Mouse (Mus musculus): ENCODE data around the gene Brms1l. TPM values are rescaled to one million over a fixed set of nuclear protein-coding genes. Genes with fewer than 3 reads are reported as not detected.
A peak's percentile ranks its signal among the peaks of the same experiment; 100 is the strongest.

The Brms1l gene
- total RNA-seq, 2 experiments from 2014 or later = 17.9 to 22.7 TPM

GRCm38 (mm10) chr12:55888570-55888969 lies 52.4 kb downstream of the Brms1l start:
- no peak overlapping the region for H3K27ac ChIP-seq
- no peak for DNase-seq
- peak; percentile 30; the same call in 1 of the 2 replicates for TF ChIP-seq CTCF (IDR thresholded peaks at IDR 0.05)
- intact Hi-C loops (cut with DNase I) = no loop called here
- H3K4me3 ChIP-seq = no peak overlapping the region

GRCm38 (mm10) chr12:55904801-55905200 lies 68.7 kb downstream of the Brms1l start:
- no peak for DNase-seq
- no peak for TF ChIP-seq CTCF (IDR thresholded peaks at IDR 0.05)
- intact Hi-C loops (cut with DNase I) = no loop called here
- Histone ChIP-seq H3K27ac (no peak overlapping the region), H3K4me3 (no peak overlapping the region)

- no peak for DNase-seq
- Histone ChIP-seq H3K4me3 (no peak overlapping the region), H3K27ac (no peak overlapping the region)
- intact Hi-C loops (cut with DNase I) = no loop called here
- TF ChIP-seq CTCF (IDR thresholded peaks at IDR 0.05) = no peak
These were observed 76.0 kb downstream of the Brms1l start for GRCm38 (mm10) chr12:55912138-55912537.

GRCm38 (mm10) chr12:55913201-55913600 lies 77.1 kb downstream of the Brms1l start:
- Histone ChIP-seq H3K4me3 (no peak overlapping the region), H3K27ac (no peak overlapping the region)
- no peak for TF ChIP-seq CTCF (IDR thresholded peaks at IDR 0.05)
- no peak for DNase-seq
- intact Hi-C loops (cut with DNase I) = no loop called here

- 0 out of 2 replicates have a peak overlapping the region, but pooled peaks have one; percentile 4 for H3K4me3 ChIP-seq
- intact Hi-C loops (cut with DNase I) = no loop called here
- DNase-seq = no peak
- TF ChIP-seq CTCF (IDR thresholded peaks at IDR 0.05) = no peak
- no peak overlapping the region for H3K27ac ChIP-seq
These were observed 80.1 kb downstream of the Brms1l start for GRCm38 (mm10) chr12:55916250-55916649.

- intact Hi-C loops (cut with DNase I) = no loop called here
- H3K27ac ChIP-seq = no peak overlapping the region
- H3K4me3 ChIP-seq = no peak overlapping the region
- DNase-seq = no peak
- no peak for TF ChIP-seq CTCF (IDR thresholded peaks at IDR 0.05)
These were observed 80.9 kb downstream of the Brms1l start for GRCm38 (mm10) chr12:55917020-55917419.

Small RNA genes lying within 50 kb of the gene (microRNA-seq; reads per million reads assigned to microRNA genes)
- not detected for gene Gm23394

Other genes starting within 250 kb of the Brms1l start
- not detected for gene Insm2, start 236.9 kb upstream of the Brms1l start, total RNA-seq (2021)
- 10 to 100 TPM; 37.7 to 44.1 TPM for gene Ralgapa1, start 15.2 kb upstream of the Brms1l start, total RNA-seq (2021)